24 mouse cellular contexts compared by ENCODE assay signal in genomic region chr6:87755196-87755595, GRCm38 (mm10). TPM values are rescaled to one million over a fixed set of nuclear protein-coding genes. Genes with fewer than 3 reads are reported as not detected.
DNase-seq lines count a peak whose midpoint lies in the region; ATAC-seq and TF ChIP-seq lines count a peak whose summit lies in the region.
"Had no signal": no experiment of that assay in that cellular context is flagged by ENCODE, and none has a peak within 500 bp of the region (broad histone marks: within the 10 kb centered on the region; RNA-seq: fewer than 3 reads in every experiment).

No protein-coding gene starts in this region.

- ATAC-seq in forebrain, embryonic 11.5 days (replicated peaks; ENCODE audit: low FRiP score) = no peak
- ATAC-seq in forebrain, embryonic 12.5 days (ENCODE audit: low FRiP score) = no peak
- ATAC-seq in liver, embryonic 16.5 days (ENCODE audit: low read depth) = peak; percentile 35; the same call in 1 of the 2 replicates
- no peak for ATAC-seq in liver, postnatal 0 days
- no peak for ATAC-seq in stomach, postnatal 0 days (ENCODE audit: low FRiP score, low TSS enrichment)
- ATAC-seq: forebrain, embryonic 13.5 days; forebrain, embryonic 15.5 days; forebrain, postnatal 0 days had no signal

- no peak for TF ChIP-seq EP300 in liver, postnatal 0 days (IDR thresholded peaks at IDR 0.05; ENCODE audit: low read depth)
- TF ChIP-seq EP300 in stomach, postnatal 0 days (optimal IDR thresholded peaks at IDR 0.05) = no peak

- no peak for TF ChIP-seq CTCF in liver, postnatal 0 days (IDR thresholded peaks at IDR 0.05; ENCODE audit: low read depth)
- no peak for TF ChIP-seq CTCF in stomach, postnatal 0 days (IDR thresholded peaks at IDR 0.05; ENCODE audit: low read depth)

- no peak overlapping the region for H3K27ac ChIP-seq in forebrain, embryonic 11.5 days (ENCODE audit: low read depth, low read length)
- H3K27ac ChIP-seq in forebrain, embryonic 12.5 days = no peak overlapping the region
- no peak overlapping the region for H3K27ac ChIP-seq in liver, embryonic 16.5 days (ENCODE audit: low read length)
- no peak overlapping the region; the same call in 1 of the 2 replicates for H3K27ac ChIP-seq in liver, postnatal 0 days (ENCODE audit: low read depth)
- no peak overlapping the region for H3K27ac ChIP-seq in stomach, postnatal 0 days (replicated peaks)
- H3K27ac ChIP-seq: embryonic facial prominence, embryonic 13.5 days; embryonic facial prominence, embryonic 15.5 days; forebrain, embryonic 13.5 days; forebrain, embryonic 15.5 days had no signal

- peak; percentile 33 for DNase-seq in forebrain, embryonic 11.5 days (ENCODE audit: low spot score)
- no peak for DNase-seq in liver, postnatal 0 days
- DNase-seq in 3T3-L1 (ENCODE audit: low read depth, low spot score) = peak; percentile 58
- peak; percentile 6 for DNase-seq in gonadal fat pad, adult 2 months (ENCODE audit: low read depth)
- no peak for DNase-seq in stomach, postnatal 0 days (ENCODE audit: low spot score)
- DNase-seq: adrenal gland, adult 2 months; adrenal gland, postnatal 10 days; adrenal gland, postnatal 25 days; cerebellum, adult 11 months; cerebellum, adult 18-20 months; cerebellum, adult 8-10 months; cerebellum, adult 9-11 months; cerebellum, postnatal 14 days; cerebellum, postnatal 36 days; embryo, embryonic 11 days; forebrain, postnatal 0 days had no signal

- no peak overlapping the region for H3K4me2 ChIP-seq in forebrain, embryonic 11.5 days (ENCODE audit: low read depth, low read length, severe bottlenecking)
- no peak overlapping the region for H3K4me2 ChIP-seq in forebrain, embryonic 12.5 days
- H3K4me2 ChIP-seq in liver, embryonic 16.5 days (ENCODE audit: low read depth, low read length) = no peak overlapping the region
- no peak overlapping the region for H3K4me2 ChIP-seq in liver, postnatal 0 days (ENCODE audit: low read depth, low read length)
- no peak overlapping the region for H3K4me2 ChIP-seq in stomach, postnatal 0 days (replicated peaks; ENCODE audit: low read depth)
- H3K4me2 ChIP-seq: embryonic facial prominence, embryonic 13.5 days; embryonic facial prominence, embryonic 15.5 days; forebrain, embryonic 13.5 days; forebrain, embryonic 15.5 days had no signal

- H3K36me3 ChIP-seq in forebrain, embryonic 11.5 days (ENCODE audit: control insufficient read depth, insufficient read depth, low read length) = no peaks in the 10 kb centered on the region
- H3K36me3 ChIP-seq in forebrain, embryonic 12.5 days (replicated peaks) = no peaks in the 10 kb centered on the region
- H3K36me3 ChIP-seq in liver, embryonic 16.5 days (ENCODE audit: control insufficient read depth, insufficient read depth) = no peaks in the 10 kb centered on the region
- H3K36me3 ChIP-seq in liver, postnatal 0 days (replicated peaks; ENCODE audit: insufficient read depth, low read length) = no peaks in the 10 kb centered on the region
- no peaks in the 10 kb centered on the region for H3K36me3 ChIP-seq in stomach, postnatal 0 days (ENCODE audit: control insufficient read depth, insufficient read depth, low read length)
- H3K36me3 ChIP-seq: embryonic facial prominence, embryonic 13.5 days; embryonic facial prominence, embryonic 15.5 days; forebrain, embryonic 15.5 days had no signal

- 94% methylated on average over 4 of the region's 4 CpGs for WGBS in forebrain, embryonic 11.5 days
- 89% methylated on average over 4 of the region's 4 CpGs for WGBS in forebrain, embryonic 12.5 days
- WGBS in liver, embryonic 16.5 days (ENCODE audit: insufficient replicate concordance) = 75% methylated on average over 4 of the region's 4 CpGs
- 73% methylated on average over 4 of the region's 4 CpGs for whole genome bisulfite sequencing in liver, postnatal 0 days (ENCODE audit: insufficient replicate concordance)
- WGBS in stomach, postnatal 0 days = 84% methylated on average over 4 of the region's 4 CpGs

- no peaks in the 10 kb centered on the region for H3K27me3 ChIP-seq in forebrain, embryonic 11.5 days (ENCODE audit: control insufficient read depth, insufficient read depth, low read length)
- H3K27me3 ChIP-seq in forebrain, embryonic 12.5 days = no peaks in the 10 kb centered on the region
- H3K27me3 ChIP-seq in liver, embryonic 16.5 days (ENCODE audit: control insufficient read depth, insufficient read depth, low read depth, low read length) = no peaks in the 10 kb centered on the region
- H3K27me3 ChIP-seq in liver, postnatal 0 days (ENCODE audit: insufficient read depth, low read length) = no peaks in the 10 kb centered on the region
- no peaks in the 10 kb centered on the region for H3K27me3 ChIP-seq in stomach, postnatal 0 days (ENCODE audit: control insufficient read depth, insufficient read depth, low read length)
- H3K27me3 ChIP-seq: embryonic facial prominence, embryonic 13.5 days; embryonic facial prominence, embryonic 15.5 days; forebrain, embryonic 13.5 days; forebrain, embryonic 15.5 days had no signal

- H3K4me3 ChIP-seq in forebrain, embryonic 11.5 days (ENCODE audit: low read depth, low read length) = no peak overlapping the region
- H3K4me3 ChIP-seq in forebrain, embryonic 12.5 days (replicated peaks) = no peak overlapping the region
- H3K4me3 ChIP-seq in liver, embryonic 16.5 days (ENCODE audit: low read depth, low read length) = no peak overlapping the region
- no peak overlapping the region for H3K4me3 ChIP-seq in liver, postnatal 0 days (ENCODE audit: low read depth, low read length)
- H3K4me3 ChIP-seq in stomach, postnatal 0 days (ENCODE audit: low read depth, low read length) = no peak overlapping the region
- H3K4me3 ChIP-seq: embryonic facial prominence, embryonic 13.5 days; embryonic facial prominence, embryonic 15.5 days; erythroblast, embryonic 14.5 days; forebrain, embryonic 13.5 days; forebrain, embryonic 15.5 days had no signal

- no peaks in the 10 kb centered on the region for H3K4me1 ChIP-seq in forebrain, embryonic 11.5 days (replicated peaks; ENCODE audit: control insufficient read depth, insufficient read depth, low read length)
- H3K4me1 ChIP-seq in forebrain, embryonic 12.5 days = no peaks in the 10 kb centered on the region; the same call in 1 of the 2 replicates
- H3K4me1 ChIP-seq in liver, embryonic 16.5 days (ENCODE audit: control insufficient read depth, low read depth, low read length) = peaks cover 22% of the 10 kb centered on the region
- H3K4me1 ChIP-seq in liver, postnatal 0 days (ENCODE audit: insufficient read depth) = peaks cover 9% of the 10 kb centered on the region
- no peaks in the 10 kb centered on the region for H3K4me1 ChIP-seq in stomach, postnatal 0 days (replicated peaks; ENCODE audit: control insufficient read depth, insufficient read depth)
- H3K4me1 ChIP-seq: embryonic facial prominence, embryonic 15.5 days; forebrain, embryonic 13.5 days; forebrain, embryonic 15.5 days had no signal

- H3K9me3 ChIP-seq in forebrain, embryonic 11.5 days (ENCODE audit: control insufficient read depth, low read length) = no peaks in the 10 kb centered on the region
- H3K9me3 ChIP-seq in forebrain, embryonic 12.5 days = no peaks in the 10 kb centered on the region
- no peaks in the 10 kb centered on the region for H3K9me3 ChIP-seq in liver, embryonic 16.5 days (replicated peaks; ENCODE audit: control insufficient read depth, low read length)
- H3K9me3 ChIP-seq in liver, postnatal 0 days (ENCODE audit: low read length) = no peaks in the 10 kb centered on the region
- H3K9me3 ChIP-seq in stomach, postnatal 0 days (ENCODE audit: control insufficient read depth, low read length) = no peaks in the 10 kb centered on the region
- H3K9me3 ChIP-seq: embryonic facial prominence, embryonic 13.5 days; embryonic facial prominence, embryonic 15.5 days; forebrain, embryonic 13.5 days; forebrain, embryonic 15.5 days had no signal

- no peak overlapping the region for H3K9ac ChIP-seq in forebrain, embryonic 11.5 days (ENCODE audit: low read length)
- no peak overlapping the region for H3K9ac ChIP-seq in forebrain, embryonic 12.5 days
- H3K9ac ChIP-seq in liver, embryonic 16.5 days (ENCODE audit: low read depth, low read length) = no peak overlapping the region
- H3K9ac ChIP-seq in liver, postnatal 0 days (replicated peaks) = no peak overlapping the region
- H3K9ac ChIP-seq in stomach, postnatal 0 days (ENCODE audit: low read length) = no peak overlapping the region
- H3K9ac ChIP-seq: embryonic facial prominence, embryonic 13.5 days; embryonic facial prominence, embryonic 15.5 days; forebrain, embryonic 13.5 days; forebrain, embryonic 15.5 days; forebrain, postnatal 0 days had no signal

RNA-seq across cellular contexts. Expression of gene Gp9, which starts 22.7 kb away (rescaled TPM):
- polyA plus RNA-seq in forebrain, embryonic 11.5 days (2014; fragmentation: Nextera tagmentation; extraction: Ambion mirVana) = 2.5 and 2.8 TPM in 2 replicates
- polyA plus RNA-seq in forebrain, embryonic 12.5 days (2016; fragmentation: Nextera tagmentation; extraction: Ambion mirVana) = 0.88 and 1.00 TPM in 2 replicates
- 24.8 and 26.2 TPM in 2 replicates for polyA plus RNA-seq in liver, embryonic 16.5 days (2015; fragmentation: Nextera tagmentation; extraction: Ambion mirVana)
- 36.5 and 38.0 TPM in 2 replicates for polyA plus RNA-seq in liver, postnatal 0 days (2015; fragmentation: Nextera tagmentation; extraction: Ambion mirVana)
- 8.7 TPM in 2 replicates for polyA plus RNA-seq in gonadal fat pad, adult 2 months (2012; rRNA removed)
- polyA plus RNA-seq in stomach, postnatal 0 days (2015; fragmentation: Nextera tagmentation; extraction: Ambion mirVana) = 0.38 and 0.40 TPM in 2 replicates
- polyA plus RNA-seq: C2C12 had no signal

RNA-seq across cellular contexts. Expression of gene Efcc1, which starts 24.5 kb away (rescaled TPM):
- polyA plus RNA-seq in forebrain, embryonic 11.5 days (2014; fragmentation: Nextera tagmentation; extraction: Ambion mirVana) = 1.5 TPM in 2 replicates
- polyA plus RNA-seq in forebrain, embryonic 12.5 days (2016; fragmentation: Nextera tagmentation; extraction: Ambion mirVana) = 1.6 and 2.0 TPM in 2 replicates
- polyA plus RNA-seq in liver, embryonic 16.5 days (2015; fragmentation: Nextera tagmentation; extraction: Ambion mirVana) = 0.18 and 0.23 TPM in 2 replicates
- polyA plus RNA-seq in liver, postnatal 0 days (2015; fragmentation: Nextera tagmentation; extraction: Ambion mirVana) = 0.39 and 0.42 TPM in 2 replicates
- polyA plus RNA-seq in gonadal fat pad, adult 2 months (2012; rRNA removed) = 2.9 and 6.2 TPM in 2 replicates
- 1.1 and 1.4 TPM in 2 replicates for polyA plus RNA-seq in stomach, postnatal 0 days (2015; fragmentation: Nextera tagmentation; extraction: Ambion mirVana)
- polyA plus RNA-seq: erythroblast, embryonic 14.5 days had no signal

RNA-seq across cellular contexts. Expression of gene Rab43, which starts 56.8 kb away (rescaled TPM):
- polyA plus RNA-seq in forebrain, embryonic 11.5 days (2014; fragmentation: Nextera tagmentation; extraction: Ambion mirVana) = 9.4 and 9.7 TPM in 2 replicates
- 7.7 and 9.2 TPM in 2 replicates for polyA plus RNA-seq in forebrain, embryonic 12.5 days (2016; fragmentation: Nextera tagmentation; extraction: Ambion mirVana)
- polyA plus RNA-seq in liver, embryonic 16.5 days (2015; fragmentation: Nextera tagmentation; extraction: Ambion mirVana) = 32.4 and 34.8 TPM in 2 replicates
- polyA plus RNA-seq in liver, postnatal 0 days (2015; fragmentation: Nextera tagmentation; extraction: Ambion mirVana) = 44.4 and 45.4 TPM in 2 replicates
- 46.8 and 50.8 TPM in 2 replicates for polyA plus RNA-seq in gonadal fat pad, adult 2 months (2012; rRNA removed)
- polyA plus RNA-seq in stomach, postnatal 0 days (2015; fragmentation: Nextera tagmentation; extraction: Ambion mirVana) = 12.6 and 13.4 TPM in 2 replicates

Comparison
In these comparisons a context has a peak if more than half of its experiments do, and no peak if none do; other contexts are left out.
1. DNase-seq: peak in forebrain, embryonic 11.5 days (single experiment), 3T3-L1 (single experiment) and gonadal fat pad, adult 2 months (single experiment); none in liver, postnatal 0 days (single experiment) and stomach, postnatal 0 days (single experiment).